Mouse (Mus musculus): ENCODE results near the gene Palm2.
A peak's percentile ranks its signal among the peaks of the same experiment; 100 is the strongest.
"Not testable (repeated sequence)": the region's sequence is repeated elsewhere in the genome, so short reads cannot be mapped to it uniquely, and the experiment has no call there.

Palm2 gene

DNA sequence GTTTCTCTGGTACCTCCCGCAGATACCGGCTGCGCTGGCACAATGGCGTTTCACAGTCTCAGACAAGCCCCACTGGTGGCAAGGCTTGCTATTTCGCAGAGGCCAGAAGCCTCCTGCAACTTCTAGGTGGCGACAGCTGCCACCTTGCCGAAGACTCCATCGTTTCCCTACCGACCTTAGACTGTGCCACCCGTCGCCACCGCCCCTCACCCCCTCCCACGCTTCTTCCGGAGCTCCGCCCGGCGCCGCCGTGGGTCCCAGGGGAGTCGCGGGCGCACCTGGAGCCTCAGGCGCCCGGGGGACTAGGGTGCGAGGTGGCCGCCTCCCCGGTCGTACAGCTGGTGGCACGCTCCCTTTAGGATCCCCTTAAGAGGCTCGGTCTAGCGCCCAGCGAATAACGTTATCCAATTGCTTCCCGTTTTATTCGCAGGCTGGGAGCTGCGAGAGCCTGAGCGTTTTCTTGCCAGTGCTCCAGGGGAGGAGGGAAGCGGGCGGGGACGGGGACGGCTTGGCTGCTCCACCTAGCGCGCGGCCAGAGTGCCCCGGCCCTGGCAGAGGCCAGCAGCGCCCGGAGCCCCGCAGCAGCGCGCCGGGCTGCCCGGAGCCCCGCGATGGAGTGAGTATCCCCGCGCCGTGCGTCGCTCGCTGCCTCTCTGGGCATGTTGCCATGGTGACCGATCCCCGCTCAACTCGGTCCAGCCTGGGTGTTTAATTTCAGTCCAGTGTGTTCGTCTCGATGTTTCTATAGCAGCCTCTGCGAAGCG, at the start of gene Palm2:
Palm2 (plus strand) TSS at position 307 of the 764 bp plus-strand sequence.
- DNase-seq, result peak; percentile 75

DNA sequence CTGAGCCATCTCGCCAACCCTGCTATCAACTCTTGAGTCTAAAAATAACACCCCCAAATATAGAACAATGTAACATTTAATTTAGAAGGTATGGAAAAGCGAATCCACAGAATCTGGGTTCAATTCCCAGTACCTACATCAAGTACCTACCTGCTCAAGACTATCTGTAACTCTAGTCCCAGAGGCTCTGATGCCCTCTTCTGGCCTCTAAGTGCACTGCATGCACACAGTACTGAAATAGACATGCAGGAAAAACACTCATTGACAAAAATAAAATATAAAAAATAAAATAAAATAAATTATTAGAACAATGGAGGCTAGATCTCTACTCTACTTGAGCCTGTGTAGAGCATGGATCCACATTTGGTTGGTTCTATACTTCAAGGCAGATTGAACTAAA, 49.7 kb upstream of the Palm2 start:
- DNase-seq, result no peak

DNA sequence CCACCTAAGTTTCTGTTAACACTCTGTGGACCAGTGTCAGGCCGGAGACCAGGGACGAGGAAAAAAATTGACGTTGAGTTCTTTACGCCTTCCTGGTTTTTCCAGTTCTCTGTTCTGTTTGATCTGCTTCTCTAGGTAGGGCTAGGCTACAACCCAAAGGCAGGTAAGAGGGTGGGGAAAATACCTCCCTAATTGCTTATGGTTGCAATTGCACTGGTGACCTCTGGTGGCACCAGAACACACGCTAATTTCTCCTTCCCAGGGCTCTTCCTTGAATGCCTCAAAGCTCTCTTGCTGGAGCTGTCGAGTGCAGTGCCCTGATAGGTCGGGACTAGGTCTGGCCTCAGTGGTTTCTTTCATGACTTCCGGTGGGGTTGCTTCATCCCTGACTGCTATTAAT, 42.9 kb upstream of the Palm2 start:
- no peak for DNase-seq

DNA sequence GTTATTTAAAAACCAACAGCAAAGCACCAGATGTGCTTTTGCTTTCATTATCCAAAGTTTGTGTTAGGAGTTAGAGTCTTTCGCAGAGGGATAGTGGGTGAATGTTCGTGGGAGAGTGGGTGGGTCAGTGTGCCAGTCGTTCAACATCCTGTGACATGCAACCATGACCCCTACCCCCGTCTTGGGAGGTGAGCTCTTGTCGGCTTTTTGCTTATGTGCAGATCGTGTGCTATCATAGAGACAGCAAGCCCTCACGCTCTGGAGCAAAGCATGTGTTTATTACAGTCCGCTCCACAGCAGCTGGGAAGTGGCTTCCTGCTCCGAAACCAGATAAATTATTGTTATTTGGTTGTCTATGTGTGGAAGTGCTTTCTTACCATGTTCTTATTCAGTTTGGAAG, 37.6 kb upstream of the Palm2 start:
- DNase-seq, result no peak

DNA sequence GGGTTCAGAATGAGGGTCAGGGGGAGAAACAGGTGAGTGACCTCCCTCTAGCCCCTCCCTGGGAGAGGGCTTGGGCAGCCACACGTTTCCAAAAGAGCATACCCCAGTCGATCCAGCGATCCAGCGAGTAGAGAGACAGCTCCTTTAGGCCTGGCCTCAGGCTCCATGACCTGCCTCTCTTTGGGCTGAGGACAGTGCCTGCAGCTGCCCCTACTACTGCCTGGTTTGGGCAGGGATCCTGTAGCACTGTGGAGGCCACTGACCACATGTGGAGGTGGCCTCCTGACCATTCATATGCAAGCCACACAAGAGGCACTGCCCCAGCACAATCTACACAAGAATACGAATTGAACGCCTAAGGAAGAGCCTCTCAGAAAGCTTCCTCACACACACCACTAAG, 21.7 kb upstream of the Palm2 start:
- not testable (repeated sequence) for DNase-seq

DNA sequence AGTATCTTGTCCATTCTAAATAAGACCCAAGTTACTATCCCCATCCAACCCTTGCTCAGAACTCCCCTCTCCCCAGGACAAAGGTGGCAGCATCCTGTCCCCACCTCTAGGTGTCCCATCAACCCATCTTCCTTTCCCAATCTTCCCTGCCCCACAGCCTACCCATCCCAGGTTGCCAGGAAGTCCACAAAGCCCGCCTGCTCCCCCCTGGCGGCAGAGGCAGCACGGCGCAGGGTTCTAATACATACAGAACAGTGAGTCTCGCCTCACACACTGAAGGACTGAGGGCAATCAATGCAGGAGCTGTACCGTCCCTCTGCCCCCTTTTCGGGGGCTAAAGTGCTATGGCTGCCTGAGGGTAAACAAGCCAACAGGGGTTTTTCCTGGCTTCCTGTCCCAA, 21.0 kb upstream of the Palm2 start:
- DNase-seq, result no peak

DNA sequence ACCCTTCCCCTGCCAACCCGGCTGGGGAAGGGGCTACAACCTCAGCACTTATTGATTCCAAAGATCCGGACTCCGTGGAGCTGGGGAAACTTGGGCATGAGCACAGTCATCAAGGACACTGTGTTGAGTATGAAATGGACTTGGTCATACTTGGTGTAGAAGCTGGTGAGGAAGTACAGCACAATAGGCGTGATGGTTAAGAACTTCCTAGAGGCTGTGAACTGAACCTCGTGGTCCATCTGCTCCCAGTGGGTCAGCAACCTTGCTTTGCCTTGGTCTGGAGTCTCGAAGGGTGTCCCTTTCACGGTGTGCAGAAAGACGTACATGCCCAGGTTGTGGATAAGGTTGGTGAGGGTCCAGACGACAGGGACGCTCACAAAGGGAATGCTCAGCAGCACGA, 20.4 kb upstream of the Palm2 start:
- not testable (repeated sequence) for DNase-seq

DNA sequence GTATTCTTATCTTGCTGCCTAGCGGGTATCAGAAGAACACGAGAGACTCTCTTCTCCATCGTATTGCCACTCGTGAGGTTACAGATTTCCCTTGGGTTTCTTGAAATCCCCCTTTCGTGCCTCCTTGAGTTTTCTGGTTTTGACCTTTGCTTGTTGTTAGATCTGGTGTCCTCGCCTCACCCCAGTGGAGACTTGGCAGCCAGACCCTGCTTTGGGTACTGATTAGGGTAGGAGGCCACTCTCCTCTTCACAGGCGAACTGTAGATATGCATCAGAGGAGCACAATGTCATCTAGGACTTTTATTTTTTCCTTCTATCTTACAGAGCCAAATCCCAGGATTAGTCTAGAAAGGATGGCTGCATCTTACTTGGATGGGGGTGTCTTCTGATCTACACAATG, 10.0 kb upstream of the Palm2 start:
- DNase-seq, result no peak

DNA sequence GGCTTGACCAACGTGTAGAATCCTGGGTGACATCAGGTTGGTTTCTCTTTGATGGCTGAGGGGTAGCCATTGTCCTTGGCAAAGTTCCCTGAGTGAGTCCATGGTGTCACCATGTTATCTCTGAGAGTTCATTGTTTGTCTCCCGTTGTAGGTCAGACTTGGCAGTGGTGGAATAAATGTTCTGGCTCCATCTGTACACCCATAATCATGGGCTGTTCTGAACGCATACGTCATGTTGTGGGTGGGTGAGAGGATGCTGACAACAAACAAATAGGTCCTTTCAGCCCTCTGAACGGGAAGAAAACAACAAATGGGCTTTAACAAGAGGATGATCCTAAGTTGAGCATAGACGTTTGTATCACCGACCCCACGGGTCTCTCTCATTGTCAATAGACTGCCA, 5.7 kb upstream of the Palm2 start:
- DNase-seq, result no peak

DNA sequence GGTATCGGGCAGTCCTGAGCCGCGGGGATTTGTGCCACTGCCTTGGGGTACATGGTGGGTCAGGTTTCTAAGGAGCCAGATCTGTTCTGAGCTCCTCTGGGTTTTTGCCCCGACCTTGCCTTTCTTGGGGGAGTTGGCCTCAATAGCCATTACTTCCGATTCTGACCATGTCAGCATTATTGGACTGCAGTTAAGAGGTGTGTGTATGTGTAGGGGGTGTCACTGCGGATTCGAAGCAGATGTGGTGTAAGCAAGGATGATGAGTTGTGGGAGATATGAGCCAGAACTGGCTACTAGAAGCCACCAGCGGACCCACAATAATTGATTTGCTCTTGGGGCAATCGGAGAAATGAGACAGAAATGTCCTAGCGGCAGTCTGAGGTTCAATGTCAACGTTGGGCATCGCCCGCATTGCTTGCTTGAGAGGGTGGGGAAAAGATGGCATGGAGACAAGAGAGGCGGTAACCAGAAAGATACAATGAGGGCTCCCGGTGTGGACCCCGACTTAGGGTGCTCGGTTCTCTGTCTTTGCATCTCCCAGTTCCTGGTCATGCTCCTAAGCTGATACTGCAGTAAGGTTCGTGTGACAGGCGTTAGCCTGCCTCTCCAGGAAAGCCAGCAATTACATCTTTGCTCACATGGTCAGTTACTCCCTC, 786 bp downstream of the Palm2 start:
- DNase-seq, result peak; percentile 32

DNA sequence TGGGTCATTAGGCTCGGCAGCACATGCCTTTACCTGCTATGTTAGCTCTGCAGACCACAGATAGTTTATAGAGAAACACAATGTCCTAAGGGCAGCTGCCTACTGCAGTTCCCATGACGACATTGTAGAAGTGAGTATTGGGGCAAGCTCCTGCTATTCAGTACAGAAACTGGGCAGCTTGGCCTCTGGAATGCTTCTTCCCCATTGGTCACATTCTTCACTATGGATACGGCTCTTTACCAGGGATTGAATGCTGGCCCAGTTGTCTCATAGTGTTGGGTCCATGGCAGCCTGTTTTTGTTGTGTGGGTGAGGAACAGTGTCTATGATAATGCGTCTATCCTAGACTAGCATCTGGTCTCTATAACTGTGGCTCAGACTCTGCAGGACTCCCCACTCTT, 2.2 kb downstream of the Palm2 start:
- no peak for DNase-seq

DNA sequence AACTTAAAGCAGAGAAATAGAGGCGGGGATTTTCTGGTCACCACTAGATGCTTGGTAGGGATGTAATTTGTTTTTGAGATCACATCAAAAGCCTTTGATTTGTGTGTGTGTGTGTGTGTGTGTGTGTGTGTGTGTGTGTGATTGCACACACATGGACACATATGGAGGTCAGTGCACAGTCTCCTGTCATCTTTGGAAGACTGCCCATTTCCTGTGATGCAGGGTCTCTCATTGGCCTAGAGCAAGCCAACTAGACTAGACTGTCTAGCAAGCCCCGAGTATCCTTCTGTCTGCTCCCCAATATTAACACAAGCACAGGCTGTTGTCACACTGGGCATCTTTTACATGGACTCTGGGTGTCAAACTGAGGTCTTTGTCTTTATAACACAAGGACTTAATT, 12.0 kb downstream of the Palm2 start:
- no peak for DNase-seq

DNA sequence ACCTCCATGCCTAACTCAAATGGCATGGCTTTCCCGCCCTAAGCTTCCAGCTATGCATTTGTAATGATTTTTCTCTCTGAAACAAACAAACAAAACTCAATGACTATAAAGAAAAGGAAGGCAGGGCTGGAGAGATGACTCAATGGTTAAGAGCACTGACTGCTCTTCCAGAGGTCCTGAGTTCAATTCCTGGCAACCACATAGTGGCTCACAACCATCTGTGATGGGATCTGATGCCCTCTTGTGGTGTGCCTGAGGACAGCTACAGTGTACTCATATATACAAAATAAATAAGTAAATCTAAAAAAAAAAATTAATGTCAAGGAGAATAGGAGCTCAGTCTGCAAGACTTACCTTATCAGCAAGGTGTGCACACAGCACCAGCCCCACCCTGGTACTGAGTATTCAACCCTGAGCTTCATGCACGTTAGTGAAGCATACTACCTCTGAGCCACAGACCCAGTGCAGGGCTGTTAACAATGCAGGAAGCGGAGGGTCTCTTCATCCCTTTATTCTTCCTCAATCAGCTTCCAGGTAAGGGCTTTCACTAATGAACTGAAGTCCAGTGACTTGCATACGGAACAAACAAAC, 12.9 kb downstream of the Palm2 start:
- DNase-seq, result no peak

DNA sequence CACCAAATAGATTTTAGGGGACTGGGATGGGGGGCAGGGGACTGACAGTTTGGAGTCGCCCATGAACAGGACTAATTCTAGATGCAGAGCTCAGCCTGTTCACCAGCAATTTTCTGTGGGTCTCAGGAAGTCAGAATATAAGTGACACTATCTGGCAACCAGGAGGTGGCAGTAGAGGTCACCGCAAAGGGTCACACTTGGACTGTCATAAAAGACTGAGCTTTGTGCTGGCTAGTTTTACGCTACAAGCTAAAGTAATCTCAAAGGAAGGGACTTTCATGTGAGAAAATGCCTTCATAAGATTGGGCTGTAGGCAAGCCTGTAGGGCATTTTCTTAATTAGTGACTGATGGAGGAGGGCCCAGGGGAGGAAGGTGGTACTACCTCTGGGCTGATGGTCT, 17.8 kb downstream of the Palm2 start:
- peak; percentile 56 for DNase-seq

DNA sequence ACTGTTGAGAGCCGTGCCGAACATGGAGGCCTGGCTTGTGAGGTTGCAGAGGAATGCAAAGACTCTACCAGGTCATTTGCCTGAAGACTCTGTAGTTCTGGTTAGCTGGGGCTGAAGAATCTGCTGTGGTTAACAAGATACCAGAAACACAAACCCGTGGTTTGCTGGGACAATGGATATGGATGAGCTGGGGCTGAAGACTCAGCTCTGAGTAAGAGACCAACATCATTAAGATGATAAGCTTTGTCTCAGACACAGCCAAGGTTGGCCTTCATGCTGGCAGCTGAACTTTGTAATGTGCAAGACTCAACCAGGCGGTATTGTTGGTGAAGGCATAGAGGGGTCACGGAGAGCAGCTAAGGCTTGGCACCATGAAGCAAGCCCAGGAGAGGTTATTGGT, 18.6 kb downstream of the Palm2 start:
- DNase-seq, result no peak

DNA sequence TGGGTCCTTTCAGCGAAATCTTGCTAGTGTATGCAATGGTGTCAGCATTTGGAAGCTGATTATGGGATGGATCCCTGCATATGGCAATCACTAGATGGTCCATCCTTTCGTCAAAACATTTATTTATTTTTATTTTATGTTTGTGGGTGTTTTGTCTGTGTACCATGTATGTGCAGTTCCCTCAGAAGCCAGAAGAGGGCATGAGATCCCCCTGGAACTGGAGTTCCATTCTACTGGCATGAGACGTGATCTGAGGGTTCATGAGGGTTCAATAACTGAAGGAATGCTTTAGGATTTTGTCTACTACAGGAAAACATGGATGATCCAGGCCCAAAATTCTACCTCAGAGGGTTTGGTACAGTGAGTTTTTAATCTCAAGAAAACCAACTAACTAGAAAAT, 28.3 kb downstream of the Palm2 start:
- DNase-seq, result no peak

DNA sequence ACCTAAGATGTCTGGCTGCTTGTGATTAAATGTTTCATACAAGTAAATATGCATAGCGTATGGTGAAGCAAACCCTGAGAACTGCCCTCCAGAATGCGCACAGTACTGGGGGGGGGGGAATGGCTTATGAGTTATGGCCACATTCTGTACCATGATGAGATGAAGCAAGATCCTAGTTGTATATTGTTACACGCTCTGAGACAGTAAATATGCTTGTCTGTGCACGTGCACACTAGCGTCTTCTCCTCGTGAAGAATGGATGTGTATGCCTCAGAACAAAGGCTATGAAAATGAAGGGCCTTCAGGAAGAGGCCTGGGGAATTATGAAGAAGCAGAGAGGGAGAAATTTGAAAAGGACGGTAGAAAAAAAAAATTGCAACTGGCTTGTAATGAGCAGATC, 48.4 kb downstream of the Palm2 start:
- no peak for DNase-seq

DNA sequence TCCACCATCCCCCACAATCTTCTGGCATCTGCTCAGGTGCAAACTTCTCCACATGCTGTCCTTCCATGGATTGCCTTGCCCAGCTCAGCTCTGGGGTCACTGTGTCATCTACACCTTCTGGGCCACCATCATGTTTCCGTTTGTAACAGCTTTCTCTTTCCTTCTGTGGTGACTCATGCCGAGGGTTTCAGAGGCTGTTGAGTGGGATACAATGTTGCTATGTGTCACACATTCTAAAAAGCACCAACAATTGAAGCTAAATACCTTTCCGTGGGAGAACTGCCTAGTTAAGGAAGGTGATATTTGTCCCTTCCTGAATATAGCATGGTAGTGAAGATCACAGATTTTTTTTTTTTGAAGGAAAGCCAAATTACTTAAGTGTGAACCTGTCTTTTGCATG, 52.3 kb downstream of the Palm2 start:
- no peak for DNase-seq

DNA sequence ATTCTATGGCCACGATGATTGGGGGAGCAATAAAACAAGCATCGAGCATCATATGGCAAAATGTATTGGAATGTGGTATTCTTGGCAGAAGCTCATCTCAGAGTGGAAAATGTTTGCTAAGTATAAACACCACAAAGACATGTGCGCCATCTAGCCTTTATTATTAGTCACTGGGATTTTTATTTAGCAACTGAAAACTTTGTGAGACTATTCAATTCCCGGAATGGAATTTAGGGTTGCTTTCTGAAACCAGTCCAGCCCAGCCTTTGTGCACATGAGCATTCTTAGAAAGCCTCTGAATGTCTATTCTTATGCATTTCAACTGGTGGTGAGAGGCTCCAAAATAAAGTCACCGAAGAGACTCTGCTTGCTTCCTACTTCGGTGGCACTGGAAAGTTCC, 55.8 kb downstream of the Palm2 start:
- no peak for DNase-seq

DNA sequence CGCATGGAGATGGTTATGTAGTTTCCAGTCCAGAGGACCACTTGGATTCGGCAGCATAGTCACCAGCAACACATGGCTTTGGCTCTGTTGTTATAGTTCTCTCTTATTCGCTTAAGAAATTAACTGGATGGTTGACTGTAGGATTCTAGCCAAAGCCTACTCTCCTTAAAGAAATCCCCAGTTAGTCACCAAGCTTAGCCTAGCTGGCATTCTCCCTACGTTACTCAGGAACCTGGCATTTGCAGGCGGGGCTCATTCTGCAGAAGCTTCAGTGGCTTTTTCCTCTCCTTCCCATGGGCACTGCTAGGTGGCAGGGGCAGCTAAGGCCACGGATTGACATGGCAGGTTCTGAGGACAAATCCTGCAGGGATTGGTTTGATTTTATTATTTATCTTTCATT, 70.7 kb downstream of the Palm2 start:
- DNase-seq, result no peak

DNA sequence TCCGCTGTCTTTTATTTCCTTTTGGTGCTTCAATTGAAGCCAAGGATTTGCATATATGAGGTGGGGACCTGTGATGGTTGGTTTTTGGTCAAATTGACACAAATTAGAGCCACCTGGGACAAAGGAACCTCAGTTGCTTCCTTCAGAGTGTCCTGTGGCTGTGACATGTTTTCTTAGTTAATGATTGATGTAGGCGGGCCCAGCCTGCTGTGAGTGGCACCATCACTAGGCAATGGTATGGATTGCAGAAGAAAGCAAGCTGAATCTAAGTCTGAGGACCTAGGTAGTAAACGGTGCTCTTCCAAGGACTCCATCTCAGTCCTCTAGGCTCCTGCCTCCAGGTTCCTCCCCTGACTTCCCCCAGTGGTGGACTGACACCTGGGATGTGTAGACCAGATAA, 76.5 kb downstream of the Palm2 start:
- no peak for DNase-seq

DNA sequence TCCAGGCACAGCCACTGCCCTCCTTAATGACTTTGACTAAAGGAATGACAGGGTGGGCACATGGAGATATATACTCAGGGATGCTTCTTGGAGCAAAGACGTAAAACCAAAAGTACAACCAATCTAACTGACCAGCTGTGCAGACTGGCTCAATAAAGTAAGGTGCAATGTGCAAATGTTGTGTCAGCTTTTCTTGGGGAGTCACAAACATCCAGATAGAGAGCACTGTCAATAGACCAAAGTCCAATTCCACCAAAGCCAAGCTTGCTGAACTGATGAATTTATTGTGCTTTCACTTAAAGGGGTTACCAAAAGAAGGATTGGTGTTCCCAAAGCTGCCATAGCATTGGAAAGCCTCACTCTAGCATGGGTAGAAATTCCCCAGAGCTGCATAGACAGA, 77.7 kb downstream of the Palm2 start:
- DNase-seq, result no peak

DNA sequence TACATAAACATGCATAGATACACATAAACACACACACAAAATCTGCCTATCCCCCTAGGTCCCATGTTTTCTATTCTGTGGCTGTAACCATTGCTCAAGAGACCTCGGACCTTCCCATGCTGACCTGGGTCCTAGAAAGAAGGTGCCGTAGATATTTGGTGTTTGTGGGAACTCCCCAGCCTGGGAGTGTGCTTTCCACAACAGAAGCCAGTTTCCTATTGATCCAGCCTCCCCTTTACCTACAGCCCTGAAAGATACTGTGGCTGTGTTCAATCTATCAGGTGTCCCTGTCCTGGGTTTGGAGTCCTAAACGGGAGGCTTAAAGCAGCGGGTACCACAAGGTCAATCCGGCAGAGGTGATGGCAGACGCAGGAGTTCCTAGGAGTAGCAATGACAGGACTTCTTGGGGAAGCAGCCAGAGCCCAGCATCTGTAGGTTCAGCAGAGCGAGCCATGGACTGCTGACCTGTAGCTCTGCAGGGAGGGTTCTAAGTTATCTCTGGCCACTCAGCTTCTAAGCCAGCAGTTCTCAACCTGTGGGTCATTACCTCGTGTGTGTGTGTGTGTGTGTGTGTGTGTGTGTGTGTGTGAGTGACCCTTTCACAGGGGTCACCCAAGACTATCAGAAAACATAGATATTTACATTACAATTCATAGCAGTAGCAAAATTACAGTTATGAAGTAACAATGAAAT, 79.3 kb downstream of the Palm2 start:
- no peak for DNase-seq

Measured in cerebellum, adult 9-10 months (tissue).